Mouse (Mus musculus): ENCODE data around the gene Dnajb4.
A peak's percentile ranks its signal among the peaks of the same experiment; 100 is the strongest.

DNA sequence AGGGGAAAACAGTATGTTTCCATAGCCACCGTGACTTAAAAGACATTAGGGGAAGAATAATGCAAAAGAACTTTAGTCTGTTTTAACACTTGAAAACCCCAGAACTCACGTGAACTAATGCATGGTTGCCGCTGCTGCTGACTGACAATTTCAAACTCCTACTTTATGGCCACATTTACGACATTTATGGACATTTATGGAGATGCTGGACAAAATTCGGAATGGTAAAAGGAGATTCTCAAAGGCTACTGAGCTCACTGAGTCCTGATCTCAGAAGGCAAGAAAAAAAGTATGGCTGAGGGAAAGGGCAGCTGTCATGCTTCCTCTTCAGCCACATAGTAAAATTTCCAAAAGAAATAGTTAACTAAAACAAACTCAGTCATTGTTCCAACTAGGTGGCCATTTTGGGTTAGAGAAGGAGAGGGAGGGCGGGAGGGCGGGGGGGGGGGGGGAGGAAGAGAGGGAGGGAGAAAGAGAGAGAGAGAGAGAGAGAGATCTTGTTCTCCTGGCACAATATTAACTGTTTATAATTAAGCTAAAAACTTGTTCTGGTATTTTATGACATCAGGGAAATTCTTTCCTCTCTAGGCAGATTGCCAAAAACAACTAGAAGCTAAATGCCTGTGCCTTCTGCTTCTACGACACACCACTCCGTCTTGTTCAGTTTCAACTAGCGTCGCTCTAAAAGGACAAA lies 17.7 kb downstream of the Dnajb4 start:
- TF ChIP-seq POLR2A (IDR thresholded peaks at IDR 0.05; ENCODE audit: control insufficient read depth in 1 of 2, insufficient read depth in 1 of 2, low read depth in 1 of 2, low read length in 2 of 2, poor library complexity in 1 of 2) (no peak), EP300 (IDR thresholded peaks at IDR 0.05; ENCODE audit: low read depth in 1 of 2, low read length in 2 of 2) (peak in 1 of 2 experiments; percentile 32; a peak in 1 of 4 replicates), ZNF384 (IDR thresholded peaks at IDR 0.05; ENCODE audit: low read depth, low read length) (no peak), ZC3H11A (IDR thresholded peaks at IDR 0.05; ENCODE audit: low read depth, low read length) (no peak), CTCF (IDR thresholded peaks at IDR 0.05 in 2 of 3, conservative IDR thresholded peaks at IDR 0.05 in 1 of 3; ENCODE audit: control insufficient read depth in 1 of 3, insufficient read depth in 1 of 3, low read depth in 2 of 3, low read length in 3 of 3, poor library complexity in 1 of 3, severe bottlenecking in 1 of 3) (no peak), GATA1 (IDR thresholded peaks at IDR 0.05; ENCODE audit: low read depth, low read length) (no peak), MEF2A (IDR thresholded peaks at IDR 0.05; ENCODE audit: extremely low read depth, insufficient replicate concordance, low read depth, low read length, poor library complexity, severe bottlenecking) (no peak), CHD2 (IDR thresholded peaks at IDR 0.05; ENCODE audit: low read length) (no peak), CHD1 (IDR thresholded peaks at IDR 0.05; ENCODE audit: low read depth, low read length) (peak; percentile 24; the same call in 1 of the 2 replicates), NELFE (IDR thresholded peaks at IDR 0.05; ENCODE audit: low read depth, low read length) (peak; percentile 20; the same call in 1 of the 2 replicates), HCFC1 (IDR thresholded peaks at IDR 0.05; ENCODE audit: low read depth, low read length) (no peak), MAX (IDR thresholded peaks at IDR 0.05; ENCODE audit: low read length) (peak; percentile 41; the same call in 1 of the 2 replicates)
